Mouse (Mus musculus) lung, postnatal 14 days (tissue): Measurements from ENCODE around the gene Gm34302.
A peak's percentile ranks its signal among the peaks of the same experiment; 100 is the strongest.
"Not testable (repeated sequence)": the region's sequence is repeated elsewhere in the genome, so short reads cannot be mapped to it uniquely, and the experiment has no call there.

ENCODE experiments used
- DNase-seq: peaks from one replicate; pipeline ENCODE4 v3.0.0; 2021

Gm34302 gene

DNA sequence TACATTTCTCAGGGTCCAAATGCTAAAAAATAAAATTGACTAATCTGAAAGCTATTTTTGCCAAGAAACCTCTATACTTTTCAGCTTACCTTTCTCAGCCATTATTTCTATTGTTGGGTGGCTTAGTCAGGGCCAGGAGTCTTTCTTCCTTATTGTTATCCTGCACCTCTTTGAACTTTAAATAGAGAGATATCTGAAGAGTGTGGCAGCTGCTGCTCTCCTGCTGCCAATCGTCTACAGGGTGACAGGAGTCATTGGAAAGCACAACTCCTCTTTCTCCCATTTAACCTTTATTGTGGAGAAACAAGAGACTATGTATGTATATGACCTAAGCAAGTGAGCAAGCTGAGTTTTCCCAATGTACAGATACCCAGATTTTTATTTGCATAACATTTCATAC, at the start of gene Gm34302:
Gene Gm34302, minus strand, starts transcription at position 154 of the 400 bp plus-strand sequence.
- DNase-seq, result no peak

DNA sequence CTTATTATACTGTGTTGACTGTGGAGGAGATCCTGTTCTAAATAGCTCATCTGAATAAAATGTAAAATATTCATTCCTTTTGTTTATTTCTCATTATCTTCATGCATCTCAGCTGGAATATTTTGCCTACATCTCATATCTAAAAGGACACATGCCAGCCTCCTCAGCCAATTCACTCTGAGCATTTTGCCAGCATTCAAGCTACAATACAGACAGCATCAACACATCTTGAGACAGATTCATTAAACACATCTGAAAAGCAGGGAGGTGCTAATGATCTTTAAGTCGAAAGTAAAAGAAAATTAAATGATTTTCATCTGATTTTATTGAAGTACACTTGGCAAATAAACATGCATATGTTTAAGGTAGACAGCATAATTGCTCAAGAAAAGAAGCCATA, 48.2 kb upstream of the Gm34302 start:
- no peak for DNase-seq

DNA sequence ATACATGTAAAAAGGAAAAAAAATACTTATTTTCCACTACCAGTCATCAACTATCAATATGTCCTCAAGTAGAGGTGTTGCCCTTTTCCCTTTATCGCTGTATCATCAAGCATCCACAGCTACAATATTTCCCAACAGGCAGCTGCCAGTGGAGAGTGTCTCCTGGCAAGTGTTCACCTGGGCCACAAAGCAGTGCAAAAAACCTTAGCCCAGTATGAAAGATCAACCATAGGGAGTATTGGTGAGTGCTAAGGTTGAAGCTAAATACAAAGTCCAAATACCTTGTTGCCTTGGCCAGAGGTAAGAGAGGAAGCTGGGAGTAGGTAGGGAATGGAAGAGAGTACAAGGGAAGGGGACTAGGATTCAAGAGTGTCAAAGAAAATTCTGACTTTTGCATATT, 34.0 kb upstream of the Gm34302 start:
- DNase-seq, result no peak

DNA sequence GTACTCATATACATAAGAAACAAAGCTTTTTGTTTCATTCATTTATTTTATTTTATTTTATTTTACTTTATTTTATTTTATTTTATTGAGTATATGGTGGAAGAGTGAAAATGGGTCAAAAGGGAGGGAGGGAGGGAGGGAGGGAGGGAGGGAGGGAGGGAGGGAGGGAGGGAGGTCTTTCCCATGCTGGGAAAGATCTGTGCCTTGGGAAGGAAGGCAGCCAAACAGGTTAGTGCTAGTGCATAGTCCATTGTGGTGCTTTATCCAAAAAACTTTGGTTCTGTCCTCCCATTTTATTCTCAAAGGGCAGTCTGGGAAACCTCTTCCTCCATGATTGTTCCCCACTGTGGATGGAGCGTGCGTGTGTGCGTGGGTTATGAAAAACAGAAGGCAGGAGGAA, 32.6 kb upstream of the Gm34302 start:
- DNase-seq, result not testable (repeated sequence)

DNA sequence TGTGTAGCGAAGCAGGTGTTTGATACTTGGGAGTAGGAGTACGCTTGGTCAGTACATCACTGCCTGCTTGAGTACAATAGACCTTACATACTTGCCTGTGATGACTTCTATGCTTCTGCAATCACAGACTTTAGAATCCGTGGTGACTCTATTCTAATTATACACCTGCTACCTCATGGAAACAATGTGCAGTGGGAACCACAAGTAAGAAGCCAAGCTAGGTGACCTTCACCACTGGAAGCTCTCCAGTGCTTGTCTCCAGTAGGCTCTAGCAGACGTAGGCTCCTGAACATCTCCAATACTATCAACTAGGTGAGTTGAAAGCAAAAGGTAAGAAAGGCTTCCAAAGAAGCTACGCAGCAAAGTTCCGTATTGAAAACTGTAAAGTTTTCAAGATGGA, 27.6 kb upstream of the Gm34302 start:
- no peak for DNase-seq

DNA sequence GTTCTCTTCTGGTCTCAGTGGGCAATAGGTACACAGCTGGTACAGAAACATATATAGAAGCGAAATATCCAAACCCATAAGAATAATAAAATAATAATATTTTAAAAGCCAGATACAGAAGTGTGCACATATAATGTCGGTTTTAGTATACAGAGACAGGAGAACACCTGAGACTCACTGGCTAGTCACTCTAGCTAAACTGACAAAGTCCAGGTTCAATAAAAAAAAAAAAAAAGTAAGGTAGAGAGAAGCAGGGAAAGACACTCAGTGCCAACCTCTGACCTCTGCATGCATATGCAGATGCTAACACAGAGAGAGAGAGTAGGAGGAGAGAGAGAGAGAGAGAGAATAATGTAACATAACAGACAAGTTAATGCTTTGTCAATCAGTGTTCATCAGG, 25.8 kb upstream of the Gm34302 start:
- no peak for DNase-seq

DNA sequence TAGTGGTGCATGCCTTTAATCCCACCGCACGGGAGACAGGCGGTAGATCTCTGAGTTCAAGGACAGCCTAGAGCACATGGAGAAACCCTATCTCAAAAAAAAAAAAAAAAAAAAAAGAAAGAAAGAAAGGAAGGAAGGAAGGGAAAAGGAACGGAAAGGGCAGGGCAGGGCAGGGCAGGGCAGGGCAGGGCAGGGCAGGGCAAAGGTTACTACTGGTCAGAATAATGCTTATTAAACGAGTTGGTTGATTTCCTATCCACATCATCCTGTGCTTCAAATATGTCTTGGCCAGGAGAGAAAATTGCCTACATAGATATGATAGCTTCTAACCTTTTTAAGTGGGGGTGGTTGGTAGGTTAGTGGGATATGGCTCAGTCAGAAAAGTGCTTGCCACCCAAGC, 25.2 kb upstream of the Gm34302 start:
- DNase-seq, result no peak

DNA sequence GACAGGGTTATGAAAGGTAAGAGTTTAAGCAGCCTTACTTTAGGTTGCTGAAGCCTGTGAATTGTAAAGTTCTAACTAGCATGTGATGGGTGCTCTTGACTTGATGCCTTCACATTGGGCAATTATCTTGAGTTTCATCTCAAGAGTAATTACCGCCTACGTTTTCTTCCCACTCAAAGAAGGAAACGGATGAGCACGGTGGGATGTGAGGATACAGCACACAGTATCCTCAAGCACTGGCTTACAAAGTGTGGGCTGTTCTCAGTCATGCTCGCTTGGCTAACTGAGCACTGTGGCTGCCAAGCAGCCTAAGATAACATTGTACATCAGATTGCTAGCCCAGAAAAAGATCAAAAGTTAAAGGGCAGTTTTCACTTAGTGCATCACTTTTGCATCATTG, 20.8 kb upstream of the Gm34302 start:
- DNase-seq, result no peak

DNA sequence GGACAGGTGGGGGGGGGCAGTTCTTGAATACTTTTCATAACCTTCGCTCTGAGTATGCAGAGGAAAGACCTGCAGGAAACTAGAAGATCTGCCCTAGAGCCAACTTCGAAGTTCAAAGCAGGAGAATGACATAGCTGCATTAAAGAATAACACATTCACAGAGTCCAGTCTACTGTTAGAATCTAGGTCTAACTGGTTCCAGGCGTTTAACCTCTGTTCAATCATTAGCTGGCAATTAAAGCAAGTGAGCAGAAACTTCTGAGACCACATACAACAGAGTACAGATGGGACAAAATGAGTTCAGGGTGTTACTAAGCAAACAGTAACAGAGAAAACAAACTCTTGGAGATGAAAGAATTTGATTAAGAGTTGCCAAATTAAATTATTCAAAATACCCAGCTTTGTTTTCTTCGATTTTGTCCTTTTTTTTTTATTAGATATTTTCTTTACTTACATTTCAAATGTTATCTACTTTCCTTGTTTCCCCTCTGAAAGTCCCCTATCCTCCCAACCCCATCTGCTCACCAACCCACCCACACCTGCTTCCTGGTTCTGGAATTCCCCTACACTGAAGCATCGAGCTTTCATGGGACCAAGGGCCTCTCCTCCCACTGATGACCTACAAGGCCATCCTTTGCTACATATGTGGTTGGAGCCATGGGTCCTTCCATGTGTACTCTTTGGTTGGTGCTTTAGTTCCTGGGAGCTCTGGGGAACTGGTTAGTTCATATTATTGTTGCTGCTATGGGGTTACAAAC, 11.1 kb upstream of the Gm34302 start:
- DNase-seq, result no peak

DNA sequence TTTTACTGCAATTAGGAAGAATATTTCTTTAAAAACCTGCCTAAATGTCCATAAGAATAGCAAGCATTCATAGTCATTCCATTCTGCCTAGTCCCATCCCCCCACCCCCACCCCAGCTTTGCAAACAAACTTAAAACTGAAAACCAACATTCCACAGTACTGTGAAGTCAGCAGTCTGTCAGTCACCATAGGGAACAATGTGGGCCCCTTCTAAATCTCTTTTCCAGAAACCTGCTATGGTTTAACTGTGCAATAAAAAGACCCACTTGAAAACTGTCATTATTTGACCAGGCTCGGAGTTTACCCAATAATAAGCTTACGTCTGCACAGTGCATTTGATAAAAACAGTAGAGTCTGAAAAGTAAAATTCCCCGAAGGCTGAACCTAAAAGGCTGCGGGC, 9.9 kb upstream of the Gm34302 start:
- no peak for DNase-seq

DNA sequence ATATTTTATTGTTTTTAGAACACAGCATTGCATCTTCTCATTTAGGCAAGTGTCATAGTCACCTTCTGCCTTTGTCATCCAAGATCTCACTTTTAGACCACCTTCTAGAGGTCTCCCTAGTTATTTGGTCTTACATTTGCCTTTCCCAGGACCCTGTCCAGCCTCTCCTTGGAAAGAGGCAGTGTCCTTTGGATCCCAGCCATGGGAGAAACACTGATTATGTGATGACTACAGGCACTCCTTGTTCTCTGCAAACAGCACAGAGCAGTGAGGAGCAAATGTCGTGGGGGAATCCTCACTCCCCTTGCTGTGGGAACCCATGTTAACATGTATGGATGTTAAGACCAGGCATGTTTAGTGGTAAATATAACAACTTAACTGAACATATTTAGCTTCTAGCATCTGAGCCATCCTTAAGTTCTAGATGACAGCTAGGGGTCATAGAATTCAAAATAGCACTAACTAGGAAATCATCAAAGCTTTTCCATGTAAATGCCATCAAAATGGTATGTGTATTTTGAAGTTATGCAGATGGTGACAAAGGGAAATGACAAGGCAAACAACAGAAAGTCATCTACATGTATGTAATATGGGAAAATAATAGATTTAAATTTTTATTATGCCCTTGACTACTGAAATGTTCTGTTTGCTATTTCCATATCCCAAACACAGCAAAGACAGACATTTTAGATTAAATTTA, 43.1 kb downstream of the Gm34302 start:
- peak; percentile 44 for DNase-seq

DNA sequence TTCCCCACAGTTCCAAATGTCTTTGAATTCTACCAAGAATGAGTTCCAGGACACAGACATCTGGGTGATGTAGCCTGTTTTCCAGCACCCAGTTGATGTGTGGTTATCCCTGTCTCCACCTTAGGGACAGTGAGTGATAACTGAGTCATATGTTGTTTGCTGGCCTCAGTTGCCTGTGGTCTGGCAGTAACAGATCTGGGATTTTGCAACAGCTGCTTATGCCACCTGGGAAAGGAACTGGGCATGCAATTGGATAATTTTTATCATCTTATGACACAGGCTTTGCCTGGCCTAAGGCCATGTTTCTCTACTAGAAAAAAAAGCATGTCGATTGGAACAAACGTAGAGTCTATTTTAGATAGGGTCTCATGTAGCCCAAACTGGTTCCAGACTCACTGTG, 43.9 kb downstream of the Gm34302 start:
- peak; percentile 2 for DNase-seq

DNA sequence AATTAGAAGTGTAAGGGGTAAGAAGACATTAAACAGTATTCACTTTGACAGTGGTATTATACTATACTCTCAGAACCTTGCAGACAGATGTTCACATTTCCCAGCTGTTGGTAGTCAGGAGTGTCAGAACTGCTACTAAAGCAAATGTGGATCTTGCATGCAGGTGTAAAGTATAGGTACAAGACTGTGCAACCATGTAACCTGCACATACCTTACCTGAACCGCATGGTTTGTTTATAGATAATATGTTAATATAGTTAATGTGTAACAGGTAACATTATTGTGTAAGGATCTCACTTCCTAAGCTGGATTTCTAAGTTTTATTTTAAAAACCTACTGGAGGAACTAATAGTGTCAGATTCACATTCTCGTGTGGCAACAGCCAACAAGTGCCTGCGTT, 44.8 kb downstream of the Gm34302 start:
- no peak for DNase-seq
